Mouse (Mus musculus): ENCODE data around the gene Gng12. TPM values are rescaled to one million over a fixed set of nuclear protein-coding genes. Genes with fewer than 3 reads are reported as not detected.

Gng12 gene
- total and polyA plus RNA-seq, 2 experiments from 2014 or later, result 20.1 to 41.0 TPM

DNA sequence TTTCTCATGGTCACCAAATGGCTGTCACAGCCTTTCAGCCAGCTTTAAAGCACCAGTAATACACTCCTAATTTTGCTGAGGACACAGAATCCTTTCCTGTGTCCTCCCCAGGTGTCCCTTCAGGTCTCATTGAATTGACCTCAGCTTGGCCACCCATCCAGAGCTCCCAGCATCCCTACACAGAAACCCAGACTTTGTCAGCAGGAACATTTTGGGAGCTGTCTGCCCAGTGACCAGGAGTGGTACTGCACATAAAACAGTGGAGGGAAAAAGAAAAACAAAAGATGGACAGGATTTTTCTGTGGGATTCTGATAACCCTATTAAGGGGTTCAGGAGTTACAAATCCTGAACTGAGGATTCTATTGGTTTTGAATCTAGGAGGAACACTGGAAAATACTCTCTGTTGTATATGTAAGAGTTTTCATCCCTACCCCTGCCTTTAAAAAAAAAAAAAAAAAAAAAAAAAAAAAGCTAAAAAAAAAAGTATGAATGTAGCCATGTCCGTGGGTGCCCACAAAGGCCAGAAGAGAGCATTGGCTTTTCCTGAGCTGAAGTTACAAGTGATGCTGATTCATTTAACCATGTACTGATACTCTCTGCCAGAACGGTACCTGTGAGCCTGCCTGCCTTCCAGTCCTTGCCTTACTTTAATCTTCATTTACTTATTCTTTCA lies 32.9 kb downstream of the Gng12 start:
- Histone ChIP-seq H3K4me3 (ENCODE audit: low read depth, low read length) (no peak overlapping the region), H3K27me3 (ENCODE audit: control insufficient read depth, insufficient read depth, low read length) (no peaks in the 10 kb centered on the region), H3K4me1 (ENCODE audit: control insufficient read depth, insufficient read depth) (no peaks in the 10 kb centered on the region), H3K27ac (ENCODE audit: low read depth) (no peak overlapping the region), H3K9ac (replicated peaks; ENCODE audit: low read depth, low read length) (no peak overlapping the region), H3K4me2 (ENCODE audit: low read depth, low read length) (no peak overlapping the region), H3K9me3 (replicated peaks; ENCODE audit: control insufficient read depth, low read length) (no peaks in the 10 kb centered on the region), H3K36me3 (replicated peaks; ENCODE audit: control insufficient read depth, insufficient read depth, low read length) (no peaks in the 10 kb centered on the region)
- DNase-seq (ENCODE audit: low spot score), result no peak
- 77% methylated on average over 2 of the region's 2 CpGs for WGBS
- ATAC-seq (ENCODE audit: insufficient read depth, low read depth), result no peak
- 0 out of 2 replicates have a peak, but pooled peaks have one; percentile 2 for TF ChIP-seq CTCF (IDR thresholded peaks at IDR 0.05; ENCODE audit: low read depth)
- no peak for TF ChIP-seq EP300 (IDR thresholded peaks at IDR 0.05; ENCODE audit: low read depth)

DNA sequence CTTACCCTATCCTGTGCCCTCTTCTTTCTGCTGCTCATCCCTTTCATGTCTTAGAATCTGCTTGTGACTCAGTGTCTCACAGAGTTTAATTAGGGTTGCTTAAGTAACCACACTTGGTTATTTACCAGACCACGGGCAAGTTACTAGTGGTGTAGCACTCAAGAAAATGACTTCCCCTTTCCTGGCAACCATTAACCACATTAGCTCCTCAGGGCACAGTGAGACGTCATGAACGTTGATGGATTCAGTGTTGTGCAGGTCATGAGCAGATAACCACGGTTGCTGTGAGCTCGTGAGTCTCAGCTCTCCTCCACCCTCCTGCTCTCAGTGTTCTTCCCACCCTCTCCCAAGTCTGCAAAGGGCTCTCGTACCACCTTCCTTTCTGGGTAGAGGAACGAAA lies 33.5 kb downstream of the Gng12 start:
- Histone ChIP-seq H3K9ac (replicated peaks; ENCODE audit: low read depth, low read length) (no peak overlapping the region), H3K36me3 (replicated peaks; ENCODE audit: control insufficient read depth, insufficient read depth, low read length) (no peaks in the 10 kb centered on the region), H3K4me1 (ENCODE audit: control insufficient read depth, insufficient read depth) (no peaks in the 10 kb centered on the region), H3K27me3 (ENCODE audit: control insufficient read depth, insufficient read depth, low read length) (no peaks in the 10 kb centered on the region), H3K9me3 (replicated peaks; ENCODE audit: control insufficient read depth, low read length) (no peaks in the 10 kb centered on the region), H3K27ac (ENCODE audit: low read depth) (no peak overlapping the region), H3K4me3 (ENCODE audit: low read depth, low read length) (no peak overlapping the region), H3K4me2 (ENCODE audit: low read depth, low read length) (no peak overlapping the region)
- 50% methylated on average over 7 of the region's 7 CpGs for WGBS
- DNase-seq (ENCODE audit: low spot score) (no peak), ATAC-seq (ENCODE audit: insufficient read depth, low read depth) (no peak)
- TF ChIP-seq EP300 (IDR thresholded peaks at IDR 0.05; ENCODE audit: low read depth) (no peak), CTCF (IDR thresholded peaks at IDR 0.05; ENCODE audit: low read depth) (no peak)

DNA sequence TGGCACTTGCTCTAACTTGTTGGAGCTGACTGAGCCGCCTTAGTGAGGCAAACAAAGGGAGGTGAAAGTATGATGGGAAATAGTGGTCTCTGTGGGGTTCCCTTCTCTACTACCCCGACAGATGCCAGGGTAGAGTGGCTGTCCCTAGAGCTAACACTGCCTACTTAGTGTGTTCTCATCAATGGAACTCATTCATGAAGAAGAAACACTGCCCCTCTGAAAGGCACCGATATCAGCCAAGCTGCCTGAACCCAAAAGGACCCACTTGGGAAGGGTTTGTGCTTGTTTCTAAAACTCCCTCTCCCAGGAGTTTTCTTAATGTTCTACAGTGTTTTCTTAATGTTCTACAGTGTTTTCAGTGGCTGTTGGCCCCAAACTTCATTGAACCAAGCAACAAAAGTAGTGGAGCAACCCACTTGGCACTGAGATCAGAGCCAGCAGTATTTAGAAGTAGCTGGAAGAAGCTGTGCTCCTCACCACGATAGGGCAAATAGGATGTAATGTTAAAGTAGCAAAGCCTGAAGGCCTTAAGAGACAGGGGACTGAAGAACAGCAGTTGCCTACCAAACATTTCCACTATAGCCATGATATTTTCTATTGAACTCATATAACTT lies 36.1 kb downstream of the Gng12 start:
- TF ChIP-seq EP300 (IDR thresholded peaks at IDR 0.05; ENCODE audit: low read depth), result no peak
- Histone ChIP-seq H3K36me3 (replicated peaks; ENCODE audit: control insufficient read depth, insufficient read depth, low read length) (no peaks in the 10 kb centered on the region), H3K9me3 (replicated peaks; ENCODE audit: control insufficient read depth, low read length) (no peaks in the 10 kb centered on the region), H3K27me3 (ENCODE audit: control insufficient read depth, insufficient read depth, low read length) (no peaks in the 10 kb centered on the region), H3K4me2 (ENCODE audit: low read depth, low read length) (no peak overlapping the region), H3K9ac (replicated peaks; ENCODE audit: low read depth, low read length) (no peak overlapping the region), H3K4me3 (ENCODE audit: low read depth, low read length) (no peak overlapping the region), H3K27ac (ENCODE audit: low read depth) (no peak overlapping the region), H3K4me1 (ENCODE audit: control insufficient read depth, insufficient read depth) (no peaks in the 10 kb centered on the region)
- DNase-seq (ENCODE audit: low spot score), result no peak
- no peak for ATAC-seq (ENCODE audit: insufficient read depth, low read depth)
- WGBS, result 82% methylated on average over 4 of the region's 4 CpGs

DNA sequence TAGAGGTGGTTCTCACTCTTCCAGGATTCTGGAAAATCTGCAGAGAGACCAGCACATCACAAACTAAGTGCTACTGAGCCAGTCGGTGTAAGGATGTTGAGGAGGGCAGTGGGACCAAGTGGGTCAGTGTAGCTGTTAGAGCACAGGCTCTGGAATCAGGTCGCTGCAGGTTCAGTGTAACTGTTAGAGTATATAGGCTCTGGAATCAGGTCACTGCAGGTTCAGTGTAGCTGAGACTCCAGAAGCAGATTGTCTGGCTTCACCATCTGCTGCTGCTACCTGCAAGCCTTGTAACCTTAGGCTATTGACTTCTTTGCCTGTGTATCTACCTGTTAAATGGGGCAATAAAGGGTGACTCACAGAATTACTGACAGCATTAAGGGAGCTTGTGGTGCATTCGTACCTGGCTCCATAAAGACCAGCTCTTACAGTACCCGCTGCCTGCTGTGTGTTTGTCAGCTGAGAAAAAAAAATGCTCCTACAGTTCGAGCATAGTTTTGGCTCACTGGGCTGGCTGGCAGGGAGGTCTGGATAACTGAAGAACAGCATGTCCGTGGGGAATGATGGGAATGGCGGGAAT lies 44.5 kb downstream of the Gng12 start:
- Histone ChIP-seq H3K4me2 (ENCODE audit: low read depth, low read length) (no peak overlapping the region), H3K9ac (replicated peaks; ENCODE audit: low read depth, low read length) (no peak overlapping the region), H3K4me3 (ENCODE audit: low read depth, low read length) (no peak overlapping the region), H3K27ac (ENCODE audit: low read depth) (no peak overlapping the region), H3K36me3 (replicated peaks; ENCODE audit: control insufficient read depth, insufficient read depth, low read length) (no peaks in the 10 kb centered on the region), H3K27me3 (ENCODE audit: control insufficient read depth, insufficient read depth, low read length) (no peaks in the 10 kb centered on the region), H3K9me3 (replicated peaks; ENCODE audit: control insufficient read depth, low read length) (no peaks in the 10 kb centered on the region), H3K4me1 (ENCODE audit: control insufficient read depth, insufficient read depth) (peaks cover 5% of the 10 kb centered on the region; the same call in 1 of the 2 replicates)
- no peak for TF ChIP-seq EP300 (IDR thresholded peaks at IDR 0.05; ENCODE audit: low read depth)
- no peak for TF ChIP-seq CTCF (IDR thresholded peaks at IDR 0.05; ENCODE audit: low read depth)
- WGBS, result 50% methylated on average over 7 of the region's 7 CpGs
- DNase-seq (ENCODE audit: low spot score) (no peak), ATAC-seq (ENCODE audit: insufficient read depth, low read depth) (no peak)

DNA sequence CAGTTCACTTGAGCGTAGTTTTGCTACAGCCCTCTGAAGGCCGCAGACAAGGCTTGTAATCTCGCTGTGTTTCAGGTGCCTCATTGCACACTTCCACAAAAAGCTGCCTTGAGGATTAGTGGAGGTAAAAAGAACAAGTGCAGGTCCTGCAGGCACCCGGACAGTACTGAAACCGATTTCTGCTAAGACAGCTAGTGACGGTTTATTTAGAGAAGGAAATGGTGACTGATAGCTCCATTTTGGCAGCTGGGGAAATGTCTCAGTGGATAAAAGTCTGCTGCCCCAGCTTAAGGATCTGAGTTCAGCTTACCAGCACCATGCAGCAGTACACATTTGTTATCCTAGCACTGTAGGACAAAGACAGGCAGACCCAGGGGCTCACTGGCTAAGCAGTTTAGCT lies 45.6 kb downstream of the Gng12 start:
- Histone ChIP-seq H3K27ac (ENCODE audit: low read depth) (no peak overlapping the region), H3K36me3 (replicated peaks; ENCODE audit: control insufficient read depth, insufficient read depth, low read length) (no peaks in the 10 kb centered on the region), H3K9ac (replicated peaks; ENCODE audit: low read depth, low read length) (no peak overlapping the region), H3K4me2 (ENCODE audit: low read depth, low read length) (no peak overlapping the region), H3K4me3 (ENCODE audit: low read depth, low read length) (no peak overlapping the region), H3K4me1 (ENCODE audit: control insufficient read depth, insufficient read depth) (peaks cover 5% of the 10 kb centered on the region; the same call in 1 of the 2 replicates), H3K27me3 (ENCODE audit: control insufficient read depth, insufficient read depth, low read length) (no peaks in the 10 kb centered on the region), H3K9me3 (replicated peaks; ENCODE audit: control insufficient read depth, low read length) (no peaks in the 10 kb centered on the region)
- 65% methylated on average over 6 of the region's 6 CpGs for WGBS
- no peak for DNase-seq (ENCODE audit: low spot score)
- TF ChIP-seq CTCF (IDR thresholded peaks at IDR 0.05; ENCODE audit: low read depth) (no peak), EP300 (IDR thresholded peaks at IDR 0.05; ENCODE audit: low read depth) (no peak)
- no peak for ATAC-seq (ENCODE audit: insufficient read depth, low read depth)

All from heart, postnatal 0 days (tissue).